Comparison of ENCODE assay signal across 26 mouse cellular contexts in genomic region chr13:111297614-111298013, GRCm38 (mm10). TPM values are rescaled to one million over a fixed set of nuclear protein-coding genes. Genes with fewer than 3 reads are reported as not detected.
"Had no signal": no experiment of that assay in that cellular context is flagged by ENCODE, and none has a peak within 500 bp of the region (broad histone marks: within the 10 kb centered on the region; RNA-seq: fewer than 3 reads in every experiment).

No protein-coding gene starts in this region.

- H3K4me1 ChIP-seq: midbrain, embryonic 10.5 days; midbrain, embryonic 13.5 days; neural tube, embryonic 13.5 days; neural tube, embryonic 15.5 days had no signal

- H3K27ac ChIP-seq: liver, embryonic 14.5 days; midbrain, embryonic 10.5 days; midbrain, embryonic 13.5 days; neural tube, embryonic 13.5 days; neural tube, embryonic 15.5 days had no signal

- H3K4me3 ChIP-seq: midbrain, embryonic 10.5 days; midbrain, embryonic 13.5 days; myocyte; neural tube, embryonic 13.5 days; neural tube, embryonic 15.5 days had no signal

- H3K36me3 ChIP-seq: midbrain, embryonic 10.5 days; midbrain, embryonic 13.5 days; neural tube, embryonic 13.5 days; neural tube, embryonic 15.5 days had no signal

- H3K9ac ChIP-seq: liver, embryonic 14.5 days; lung, embryonic 14.5 days; midbrain, embryonic 13.5 days; neural tube, embryonic 13.5 days; neural tube, embryonic 15.5 days had no signal

- ATAC-seq: midbrain, embryonic 13.5 days; midbrain, embryonic 16.5 days had no signal

- H3K27me3 ChIP-seq: midbrain, embryonic 13.5 days; neural tube, embryonic 13.5 days; neural tube, embryonic 15.5 days had no signal

- DNase-seq: lung, adult 18-20 months; lung, embryonic 14.5 days; lung, postnatal 10 days; lung, postnatal 4 days; retina, postnatal 1 day; right cerebral cortex, adult 18-20 months; right cerebral cortex, postnatal 25 days; right cerebral cortex, postnatal 4 days; spleen, adult 18-20 months; thymus, adult 18-20 months; thymus, postnatal 25 days; thymus, postnatal 4 days had no signal

RNA-seq across cellular contexts. Expression of gene Actbl2, which starts 42.8 kb away (rescaled TPM):
- total RNA-seq: megakaryocyte-erythroid progenitor cell, adult 5-6 weeks had no signal
- polyA plus RNA-seq: liver, embryonic 14.5 days; liver, embryonic 16.5 days; lung, embryonic 14.5 days; lung, embryonic 16.5 days; midbrain, embryonic 10.5 days; midbrain, embryonic 13.5 days; midbrain, embryonic 16.5 days; myocyte; neural tube, embryonic 11.5 days; neural tube, embryonic 13.5 days; neural tube, embryonic 15.5 days; small intestine, adult 2 months; stomach, embryonic 14.5 days; stomach, embryonic 16.5 days had no signal
